Mouse (Mus musculus): ENCODE results near the gene Hsp90ab1.

- TF ChIP-seq CTCF (IDR thresholded peaks at IDR 0.05) (no peak), EP300 (IDR thresholded peaks at IDR 0.05; ENCODE audit: insufficient read depth, low read depth, low read length) (no peak)
These were observed 2.2 kb upstream of the Hsp90ab1 start for GRCm38 (mm10) chr17:45575123-45575897.
